Mouse (Mus musculus) cerebellum, adult (tissue): ENCODE results near the gene Maip1.
A peak's percentile ranks its signal among the peaks of the same experiment; 100 is the strongest.

Experiments
- ATAC-seq: cut with Nextera tagmentation; 2 replicates; pipeline ENCODE4 v1.9.2; 2017; ENCODE audit warnings: mild to moderate bottlenecking, moderate library complexity, mixed read lengths; ENCODE audit not compliant: insufficient number of reproducible peaks, low FRiP score, low TSS enrichment

Gene Maip1

DNA sequence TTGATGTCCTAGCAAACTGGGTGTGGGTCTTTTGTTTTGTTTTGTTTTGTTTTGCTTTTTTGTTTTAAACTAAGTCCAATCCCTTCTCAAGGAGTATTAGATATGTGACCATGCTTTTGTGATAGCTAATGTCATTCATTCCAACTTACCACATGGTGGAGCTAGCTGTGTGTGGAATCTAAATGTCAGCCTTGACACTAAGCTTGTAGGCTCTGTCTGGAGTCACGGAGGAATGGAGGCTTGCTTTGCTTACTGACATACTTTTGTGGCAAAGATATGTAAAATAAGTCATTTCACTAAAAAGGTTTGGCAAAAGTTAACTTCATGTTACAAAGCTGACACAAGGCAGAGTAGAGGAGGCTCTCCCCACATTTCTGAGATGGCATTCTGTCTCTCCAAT is 17.6 kb downstream of the Maip1 start:
- ATAC-seq = no peak

GRCm38 (mm10) chr1:57428368-57429308 is 22.5 kb downstream of the Maip1 start:
- peak; percentile 87 for ATAC-seq

- no peak for ATAC-seq
These were observed 23.8 kb downstream of the Maip1 start for GRCm38 (mm10) chr1:57429786-57430483.

DNA sequence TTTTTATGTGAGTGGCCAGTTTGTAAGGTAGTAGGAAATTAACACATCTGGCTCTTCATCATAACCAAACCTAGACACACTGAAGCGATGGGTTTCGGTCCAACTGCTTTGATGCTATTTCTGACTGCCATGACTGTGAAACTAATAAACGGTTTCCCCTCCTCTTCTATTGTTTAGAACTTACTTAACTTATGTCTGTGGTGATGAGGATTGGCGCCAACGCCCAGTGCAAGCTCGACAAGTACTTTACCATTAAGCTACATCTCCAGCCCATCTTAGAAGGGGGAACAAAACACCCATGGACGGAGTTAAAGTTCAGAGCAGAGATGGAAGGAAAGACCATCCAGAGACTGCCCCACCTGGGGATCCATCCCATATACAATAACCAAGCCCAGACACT is 27.0 kb downstream of the Maip1 start:
- ATAC-seq = no peak

DNA sequence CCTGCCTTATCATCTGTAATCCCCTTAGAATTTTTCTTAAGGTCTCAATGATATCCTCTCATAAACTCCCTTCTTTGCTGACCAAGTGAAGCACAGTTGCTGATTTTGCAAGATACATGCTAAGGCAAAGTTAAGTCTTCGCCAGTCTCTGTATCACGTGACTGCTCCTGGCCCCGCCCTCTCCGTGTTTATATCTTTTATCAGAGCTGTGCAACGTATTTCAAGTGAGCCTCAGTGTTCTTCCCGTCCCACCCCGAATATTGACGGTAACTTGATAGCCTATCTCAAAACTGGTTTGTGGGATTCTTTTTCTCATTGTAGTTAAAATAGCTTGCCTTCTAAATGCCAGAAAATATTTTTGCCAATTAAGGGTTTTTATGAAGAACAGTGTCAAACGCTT is 30.3 kb downstream of the Maip1 start:
- ATAC-seq = no peak

DNA sequence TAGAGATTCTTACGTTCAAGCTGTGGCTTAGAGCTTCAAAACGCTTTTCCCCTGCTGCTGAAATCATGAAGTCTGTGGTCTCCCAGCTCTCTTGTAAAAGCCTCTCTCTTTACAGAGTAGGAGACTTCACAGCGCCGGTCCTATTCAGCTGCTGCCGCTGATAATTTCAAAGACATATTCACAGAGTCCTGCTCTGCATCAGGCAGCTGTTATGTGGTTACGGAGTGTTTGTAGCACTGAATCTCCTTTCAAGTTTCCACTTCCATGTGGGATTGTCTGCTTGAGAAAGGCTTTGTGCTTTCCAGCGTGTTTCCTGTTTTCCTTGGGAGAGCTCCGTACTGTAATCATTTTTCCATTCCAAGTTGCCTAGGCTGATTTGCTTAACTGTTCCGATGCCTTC is 30.8 kb downstream of the Maip1 start:
- no peak for ATAC-seq

- no peak for ATAC-seq
These were observed 32.9 kb downstream of the Maip1 start for GRCm38 (mm10) chr1:57439026-57439425.

DNA sequence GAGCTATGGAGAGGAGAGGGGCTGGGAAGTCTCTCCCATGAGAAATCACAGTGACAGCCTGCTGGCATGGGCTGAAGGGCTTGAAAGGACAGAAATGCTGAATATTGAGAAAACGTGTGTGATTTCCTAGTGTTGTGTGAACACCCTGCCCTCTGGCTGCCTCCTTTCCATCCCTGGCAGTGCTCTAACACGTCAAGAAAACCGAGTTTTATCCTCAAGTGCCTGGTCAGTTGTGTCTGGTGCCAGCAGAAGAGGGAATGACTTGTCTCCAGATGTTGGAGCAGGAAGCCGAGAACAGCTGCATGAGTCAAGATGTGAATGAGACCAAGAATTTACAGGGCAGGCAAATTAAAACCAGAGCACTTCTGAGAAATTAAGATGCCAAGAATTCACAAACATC is 34.6 kb downstream of the Maip1 start:
- no peak for ATAC-seq

GRCm38 (mm10) chr1:57445679-57446078 is 39.6 kb downstream of the Maip1 start:
- ATAC-seq = no peak

GRCm38 (mm10) chr1:57450241-57450640 is 44.1 kb downstream of the Maip1 start:
- ATAC-seq = no peak

- ATAC-seq = no peak
These were observed 54.3 kb downstream of the Maip1 start for GRCm38 (mm10) chr1:57460305-57460940.
